31 mouse cellular contexts compared by ENCODE assay signal in genomic region chr9:106934998-106935397, GRCm38 (mm10). TPM values are rescaled to one million over a fixed set of nuclear protein-coding genes. Genes with fewer than 3 reads are reported as not detected.
DNase-seq lines count a peak whose midpoint lies in the region; ATAC-seq and TF ChIP-seq lines count a peak whose summit lies in the region.
"Had no signal": no experiment of that assay in that cellular context is flagged by ENCODE, and none has a peak within 500 bp of the region (broad histone marks: within the 10 kb centered on the region; RNA-seq: fewer than 3 reads in every experiment).

No protein-coding gene starts in this region.

- no peak for TF ChIP-seq EP300 in stomach, postnatal 0 days (optimal IDR thresholded peaks at IDR 0.05)

- WGBS in embryonic facial prominence, embryonic 14.5 days, result 92% methylated on average over 1 of the region's 1 CpGs
- 93% methylated on average over 1 of the region's 1 CpGs for WGBS in embryonic facial prominence, embryonic 10.5 days
- 61% methylated on average over 1 of the region's 1 CpGs for WGBS in stomach, postnatal 0 days

- POLR2A ChIA-PET in Patski (lab: Charles Lee), result no interaction called here

- no peak for ATAC-seq in embryonic facial prominence, embryonic 14.5 days (ENCODE audit: low read depth)
- peak; percentile 51 for ATAC-seq in Patski
- peak; percentile 70; the same call in 1 of the 2 replicates for ATAC-seq in stomach, postnatal 0 days (ENCODE audit: low FRiP score, low TSS enrichment)
- ATAC-seq: activated CD4-positive, CD25-positive, alpha-beta regulatory T cell, adult 4 months; forebrain, embryonic 16.5 days; inflammation-experienced regulatory T-cells, adult 6 months; liver, embryonic 12.5 days; liver, postnatal 0 days had no signal

- no peaks in the 10 kb centered on the region for H3K9me3 ChIP-seq in embryonic facial prominence, embryonic 14.5 days (ENCODE audit: control insufficient read depth, low read length)
- no peaks in the 10 kb centered on the region for H3K9me3 ChIP-seq in embryonic facial prominence, embryonic 10.5 days
- H3K9me3 ChIP-seq in stomach, postnatal 0 days (ENCODE audit: control insufficient read depth, low read length), result no peaks in the 10 kb centered on the region
- H3K9me3 ChIP-seq: heart, embryonic 13.5 days; hindbrain, embryonic 10.5 days; hindbrain, embryonic 15.5 days; liver, embryonic 12.5 days; midbrain, embryonic 12.5 days; neural tube, embryonic 13.5 days had no signal

- H3K36me3 ChIP-seq in embryonic facial prominence, embryonic 14.5 days (ENCODE audit: control insufficient read depth, insufficient read depth, low read length), result no peaks in the 10 kb centered on the region
- H3K36me3 ChIP-seq in embryonic facial prominence, embryonic 10.5 days (replicated peaks), result no peaks in the 10 kb centered on the region
- H3K36me3 ChIP-seq in stomach, postnatal 0 days (ENCODE audit: control insufficient read depth, insufficient read depth, low read length), result no peaks in the 10 kb centered on the region
- H3K36me3 ChIP-seq: heart, embryonic 13.5 days; liver, embryonic 12.5 days had no signal

- no peaks in the 10 kb centered on the region for H3K4me1 ChIP-seq in embryonic facial prominence, embryonic 14.5 days (ENCODE audit: control insufficient read depth, insufficient read depth, low read length)
- no peaks in the 10 kb centered on the region for H3K4me1 ChIP-seq in embryonic facial prominence, embryonic 10.5 days
- H3K4me1 ChIP-seq in stomach, postnatal 0 days (replicated peaks; ENCODE audit: control insufficient read depth, insufficient read depth), result no peaks in the 10 kb centered on the region
- H3K4me1 ChIP-seq: heart, embryonic 13.5 days; hindbrain, embryonic 10.5 days; hindbrain, embryonic 15.5 days; liver, embryonic 12.5 days; megakaryocyte, embryonic 14.5 days; midbrain, embryonic 12.5 days; neural tube, embryonic 13.5 days had no signal

- CTCF ChIA-PET in Patski (lab: Charles Lee), result no interaction called here

- TF ChIP-seq CTCF in left cerebral cortex, adult 2 months (IDR thresholded peaks at IDR 0.05), result no peak
- no peak for TF ChIP-seq CTCF in Patski (IDR thresholded peaks at IDR 0.05)
- no peak for TF ChIP-seq CTCF in stomach, postnatal 0 days (IDR thresholded peaks at IDR 0.05; ENCODE audit: low read depth)

- H3K27me3 ChIP-seq in embryonic facial prominence, embryonic 14.5 days (replicated peaks; ENCODE audit: control insufficient read depth, insufficient read depth, low read length), result no peaks in the 10 kb centered on the region
- no peaks in the 10 kb centered on the region for H3K27me3 ChIP-seq in embryonic facial prominence, embryonic 10.5 days (replicated peaks; ENCODE audit: low read depth, poor library complexity, severe bottlenecking)
- peaks cover 13% of the 10 kb centered on the region for H3K27me3 ChIP-seq in Patski
- no peaks in the 10 kb centered on the region for H3K27me3 ChIP-seq in stomach, postnatal 0 days (ENCODE audit: control insufficient read depth, insufficient read depth, low read length)
- H3K27me3 ChIP-seq: heart, embryonic 13.5 days; hindbrain, embryonic 15.5 days; liver, embryonic 12.5 days; midbrain, embryonic 12.5 days; neural tube, embryonic 13.5 days had no signal

- no peak overlapping the region for H3K4me3 ChIP-seq in embryonic facial prominence, embryonic 14.5 days (ENCODE audit: low read depth, low read length)
- H3K4me3 ChIP-seq in embryonic facial prominence, embryonic 10.5 days, result no peak overlapping the region
- H3K4me3 ChIP-seq in left cerebral cortex, adult 2 months, result no peak overlapping the region
- no peak overlapping the region for H3K4me3 ChIP-seq in stomach, postnatal 0 days (ENCODE audit: low read depth, low read length)
- H3K4me3 ChIP-seq: heart, embryonic 13.5 days; hindbrain, embryonic 10.5 days; hindbrain, embryonic 15.5 days; layer of hippocampus, adult 2 months; liver, embryonic 12.5 days; megakaryocyte, embryonic 14.5 days; midbrain, embryonic 12.5 days; myocyte; neural tube, embryonic 13.5 days had no signal

- peak; percentile 5 for DNase-seq in embryonic facial prominence, embryonic 14.5 days (ENCODE audit: low spot score)
- DNase-seq in embryonic facial prominence, embryonic 10.5 days (ENCODE audit: low spot score), result no peak
- no peak for DNase-seq in left cerebral cortex, adult 2 months (ENCODE audit: extremely low spot score in 1 of 2, low spot score in 2 of 2)
- no peak for DNase-seq in left cerebral cortex, adult 11 months (ENCODE audit: low spot score)
- peak; percentile 6 for DNase-seq in Patski (ENCODE audit: low read depth, low spot score)
- DNase-seq in stomach, postnatal 0 days (ENCODE audit: low spot score), result no peak
- no peak for DNase-seq in adrenal gland, postnatal 36 days
- no peak for DNase-seq in spleen, postnatal 36 days (ENCODE audit: low spot score in 2 of 2)
- DNase-seq: adrenal gland, adult 2 months; cerebellum, adult 8-10 months; cerebellum, postnatal 25 days; heart, postnatal 10 days; kidney, adult 11 months; kidney, postnatal 14 days; left cerebral cortex, postnatal 4 days; liver, postnatal 0 days; lung, postnatal 4 days; thymus, adult 18-20 months; thymus, postnatal 4 days had no signal

- no peak overlapping the region for H3K9ac ChIP-seq in embryonic facial prominence, embryonic 14.5 days (ENCODE audit: low read depth, low read length)
- no peak overlapping the region for H3K9ac ChIP-seq in stomach, postnatal 0 days (ENCODE audit: low read length)
- H3K9ac ChIP-seq: heart, embryonic 13.5 days; hindbrain, embryonic 15.5 days; liver, embryonic 12.5 days; liver, postnatal 0 days; midbrain, embryonic 12.5 days; neural tube, embryonic 13.5 days had no signal

- H3K27ac ChIP-seq in embryonic facial prominence, embryonic 14.5 days (replicated peaks; ENCODE audit: low read depth, low read length), result no peak overlapping the region
- no peak overlapping the region for H3K27ac ChIP-seq in embryonic facial prominence, embryonic 10.5 days (replicated peaks)
- H3K27ac ChIP-seq in left cerebral cortex, adult 2 months, result peak overlapping the region; percentile 76
- no peak overlapping the region for H3K27ac ChIP-seq in stomach, postnatal 0 days (replicated peaks)
- H3K27ac ChIP-seq: heart, embryonic 13.5 days; hindbrain, embryonic 10.5 days; hindbrain, embryonic 15.5 days; layer of hippocampus, adult 2 months; liver, embryonic 12.5 days; midbrain, embryonic 12.5 days; neural tube, embryonic 13.5 days had no signal

- no peak overlapping the region for H3K4me2 ChIP-seq in embryonic facial prominence, embryonic 14.5 days (ENCODE audit: low read depth, low read length)
- H3K4me2 ChIP-seq in stomach, postnatal 0 days (replicated peaks; ENCODE audit: low read depth), result no peak overlapping the region
- H3K4me2 ChIP-seq: heart, embryonic 13.5 days; hindbrain, embryonic 15.5 days; liver, embryonic 12.5 days; midbrain, embryonic 12.5 days; neural tube, embryonic 13.5 days had no signal

- intact Hi-C loops in left cerebral cortex, adult 2 months (cut with DNase I), result no loop called here

- in situ Hi-C loops in Patski (cut with MboI; ENCODE audit: low pct_unique_long_range_greater_than_20kb), result no loop called here

RNA-seq across cellular contexts. Expression of gene Manf, which starts 43.2 kb away (rescaled TPM):
- polyA plus RNA-seq in embryonic facial prominence, embryonic 14.5 days (2014; fragmentation: Nextera tagmentation; extraction: Ambion mirVana), result 275 and 308 TPM in 2 replicates
- polyA plus RNA-seq in embryonic facial prominence, embryonic 10.5 days (2016; fragmentation: Nextera tagmentation; extraction: Ambion mirVana), result 254 and 277 TPM in 2 replicates
- 100 to 1,000 TPM; 115 to 126 TPM for total RNA-seq in left cerebral cortex, adult 2 months (2021)
- 319 TPM for polyA plus RNA-seq in Patski (2021)
- polyA plus RNA-seq in stomach, postnatal 0 days (2015; fragmentation: Nextera tagmentation; extraction: Ambion mirVana), result 370 and 385 TPM in 2 replicates
- 100 to 1,000 TPM; 314 to 358 TPM for total RNA-seq in adrenal gland, postnatal 36 days (2021)

RNA-seq across cellular contexts. Expression of gene Rbm15b, which starts 47.8 kb away (rescaled TPM):
- polyA plus RNA-seq in embryonic facial prominence, embryonic 14.5 days (2014; fragmentation: Nextera tagmentation; extraction: Ambion mirVana), result 16.6 and 17.2 TPM in 2 replicates
- 17.2 and 17.6 TPM in 2 replicates for polyA plus RNA-seq in embryonic facial prominence, embryonic 10.5 days (2016; fragmentation: Nextera tagmentation; extraction: Ambion mirVana)
- total RNA-seq in left cerebral cortex, adult 2 months (2021), result 10 to 100 TPM; 57.1 to 57.2 TPM
- 45.3 TPM for polyA plus RNA-seq in Patski (2021)
- polyA plus RNA-seq in stomach, postnatal 0 days (2015; fragmentation: Nextera tagmentation; extraction: Ambion mirVana), result 3.8 and 4.7 TPM in 2 replicates
- 10 to 100 TPM; 22.6 to 28.9 TPM for total RNA-seq in adrenal gland, postnatal 36 days (2021)

Comparison
In these comparisons a context has a peak if more than half of its experiments do, and no peak if none do; other contexts are left out.
1. DNase-seq: peak in embryonic facial prominence, embryonic 14.5 days (single experiment) and Patski (single experiment); none in embryonic facial prominence, embryonic 10.5 days (single experiment), left cerebral cortex, adult 2 months (0 of 2), left cerebral cortex, adult 11 months (single experiment), stomach, postnatal 0 days (single experiment), adrenal gland, postnatal 36 days (0 of 2) and spleen, postnatal 36 days (0 of 2).